Mouse (Mus musculus) CH12.LX (cell line): ENCODE results near the gene St3gal3. TPM values are rescaled to one million over a fixed set of nuclear protein-coding genes. Genes with fewer than 3 reads are reported as not detected.

Experiments
- DNase-seq: peaks from one replicate; pipeline ENCODE4 v3.0.0-alpha.2; 2013; ENCODE audit errors: extremely low read depth
- H3K27ac ChIP-seq: 2 replicates; pipeline ENCODE4 v1.5.1; 2012; ENCODE audit warnings: low read depth, mild to moderate bottlenecking, control low read depth, moderate library complexity; ENCODE audit not compliant: insufficient read depth
- H3K27me3 ChIP-seq: replicated peaks from 2 replicates; pipeline ENCODE3; 2012; ENCODE audit warnings: inconsistent platforms
- H3K36me3 ChIP-seq, 2 experiments: replicated peaks in 1 of 2; 2 replicates each; pipeline versions ENCODE3 to v1.6.1; 2012; ENCODE audit warnings: inconsistent platforms in 1 of 2, low read length in 1 of 2, mild to moderate bottlenecking in 1 of 2, mixed read lengths in 1 of 2, moderate library complexity in 1 of 2; ENCODE audit not compliant: control insufficient read depth in 1 of 2, insufficient read depth in 1 of 2
- H3K4me1 ChIP-seq, 2 experiments: 2 replicates each; pipeline ENCODE4 v1.6.1; 2012; ENCODE audit warnings: inconsistent platforms in 1 of 2, moderate library complexity in 1 of 2; ENCODE audit not compliant: insufficient read depth in 2 of 2, control insufficient read depth in 1 of 2
- H3K4me2 ChIP-seq: 2 replicates; pipeline ENCODE4 v1.6.1; 2012; ENCODE audit warnings: low read depth, mild to moderate bottlenecking, control low read depth; ENCODE audit not compliant: poor library complexity, insufficient read depth, severe bottlenecking
- H3K4me3 ChIP-seq, 3 experiments: fragments of 150-350 bp in 1 of 3; sonication (generic) in 1 of 3; replicated peaks in 1 of 3; 2 replicates each; pipeline versions ENCODE3 to v1.5.1; 2011 to 2012; ENCODE audit warnings: low read depth in 2 of 3, low read length in 2 of 3, mild to moderate bottlenecking in 2 of 3, moderate library complexity in 2 of 3, control low read depth in 1 of 3, improper control_type of control experiment in 1 of 3, inconsistent platforms in 1 of 3, mixed read lengths in 1 of 3; ENCODE audit not compliant: poor library complexity in 1 of 3
- H3K79me2 ChIP-seq: replicated peaks from 2 replicates; pipeline ENCODE4 v1.6.1; 2012; ENCODE audit warnings: mild to moderate bottlenecking, moderate library complexity; ENCODE audit not compliant: control insufficient read depth, poor library complexity, insufficient read depth, severe bottlenecking; ENCODE audit errors: extremely low read depth
- H3K9ac ChIP-seq: 2 replicates; pipeline ENCODE4 v1.6.1; 2012; ENCODE audit warnings: low read depth, mild to moderate bottlenecking, control low read depth, moderate library complexity; ENCODE audit not compliant: insufficient read depth
- H3K9me3 ChIP-seq: replicated peaks from 2 replicates; pipeline ENCODE3; 2012; ENCODE audit warnings: low read length, inconsistent platforms, mixed read lengths
- CHD1 ChIP-seq: IDR thresholded peaks from 2 replicates; pipeline ENCODE4 v1.6.1; 2012; ENCODE audit warnings: low read depth, low read length, improper control_type of control experiment, inconsistent platforms
- CHD2 ChIP-seq: IDR thresholded peaks from 2 replicates; pipeline ENCODE4 v1.6.1; 2011; ENCODE audit warnings: low read length, improper control_type of control experiment
- ELF1 ChIP-seq: IDR thresholded peaks from 2 replicates; pipeline ENCODE4 v1.6.1; 2014; ENCODE audit warnings: low read depth, mild to moderate bottlenecking, inconsistent platforms, low read length, improper control_type of control experiment
- JUN ChIP-seq: IDR thresholded peaks from 2 replicates; pipeline ENCODE4 v1.6.1; 2011; ENCODE audit warnings: low read depth, mild to moderate bottlenecking, low read length, improper control_type of control experiment, moderate library complexity; ENCODE audit not compliant: insufficient read depth
- JUND ChIP-seq: conservative IDR thresholded peaks from 2 replicates; pipeline ENCODE4 v1.6.1; 2011; ENCODE audit warnings: low read depth, low read length, improper control_type of control experiment
- KAT2A ChIP-seq: IDR thresholded peaks from 2 replicates; pipeline ENCODE4 v1.6.1; 2012; ENCODE audit warnings: low read length, improper control_type of control experiment, inconsistent platforms; ENCODE audit not compliant: insufficient replicate concordance
- MAZ ChIP-seq: IDR thresholded peaks from 2 replicates; pipeline ENCODE4 v1.6.1; 2012; ENCODE audit warnings: low read depth, mild to moderate bottlenecking, inconsistent platforms, low read length, improper control_type of control experiment, moderate library complexity
- MXI1 ChIP-seq: IDR thresholded peaks from 2 replicates; pipeline ENCODE4 v1.6.1; 2011; ENCODE audit warnings: mild to moderate bottlenecking, low read depth, low read length, improper control_type of control experiment
- NRF1 ChIP-seq: IDR thresholded peaks from 2 replicates; pipeline ENCODE4 v1.6.1; 2014; ENCODE audit warnings: low read depth, mild to moderate bottlenecking, inconsistent platforms, low read length, improper control_type of control experiment, moderate library complexity
- PAX5 ChIP-seq: IDR thresholded peaks from 2 replicates; pipeline ENCODE4 v1.6.1; 2012; ENCODE audit warnings: low read length, inconsistent platforms, mixed read lengths
- RAD21 ChIP-seq: IDR thresholded peaks from 2 replicates; pipeline ENCODE4 v1.6.1; 2011; ENCODE audit warnings: low read depth, mild to moderate bottlenecking, low read length, improper control_type of control experiment, moderate library complexity
- SIN3A ChIP-seq: IDR thresholded peaks from 2 replicates; pipeline ENCODE4 v1.6.1; 2012; ENCODE audit warnings: low read length, improper control_type of control experiment, inconsistent platforms
- SMC3 ChIP-seq: IDR thresholded peaks from 2 replicates; pipeline ENCODE4 v1.6.1; 2011; ENCODE audit warnings: low read depth, low read length, improper control_type of control experiment
- TBP ChIP-seq: conservative IDR thresholded peaks from 2 replicates; pipeline ENCODE4 v1.6.1; 2011; ENCODE audit warnings: low read depth, low read length, improper control_type of control experiment
- TCF12 ChIP-seq: IDR thresholded peaks from 2 replicates; pipeline ENCODE4 v1.6.1; 2014; ENCODE audit warnings: low read depth, mild to moderate bottlenecking, inconsistent platforms, low read length, improper control_type of control experiment
- UBTF ChIP-seq: IDR thresholded peaks from 2 replicates; pipeline ENCODE4 v1.6.1; 2012; ENCODE audit warnings: low read depth, mild to moderate bottlenecking, inconsistent platforms, low read length, improper control_type of control experiment, moderate library complexity
- USF1 ChIP-seq: IDR thresholded peaks from 2 replicates; pipeline ENCODE4 v1.6.1; 2014; ENCODE audit warnings: low read depth, mild to moderate bottlenecking, inconsistent platforms, low read length, improper control_type of control experiment
- ZC3H11A ChIP-seq: IDR thresholded peaks from 2 replicates; pipeline ENCODE4 v1.6.1; 2012; ENCODE audit warnings: low read depth, mild to moderate bottlenecking, inconsistent platforms, low read length, improper control_type of control experiment
- ZKSCAN1 ChIP-seq: IDR thresholded peaks from 2 replicates; pipeline ENCODE4 v1.6.1; 2012; ENCODE audit warnings: low read depth, inconsistent platforms, low read length, improper control_type of control experiment, borderline replicate concordance
- ZNF384 ChIP-seq: IDR thresholded peaks from 2 replicates; pipeline ENCODE4 v1.6.1; 2012; ENCODE audit warnings: low read depth, low read length, improper control_type of control experiment, inconsistent platforms
- dilution Hi-C: fragments of 300-500 bp; cut with MboI; formaldehyde crosslinking; loops from 2 replicates; pipeline ENCODE4 v1.14.3; 2020; ENCODE audit warnings: low sequenced_read_pairs; ENCODE audit not compliant: extremely low pct_unique_long_range_greater_than_20kb, extremely low pct_ligation_motif_present
- in situ Hi-C: fragments of 300-500 bp; cut with MboI; formaldehyde crosslinking; loops from 3 replicates; pipeline ENCODE4 v1.14.3; 2019; ENCODE audit warnings: low sequenced_read_pairs, low pct_ligation_motif_present, low pct_unique_long_range_greater_than_20kb, mixed read lengths
- polyA plus RNA-seq: library from polyadenylated mRNA; unstranded; fragments of >175 nt; gene quantifications from 2 replicates; pipeline ENCODE4 v1.2.1, GENCODE M21; 2012; ENCODE audit warnings: low read depth; ENCODE audit not compliant: insufficient read length
- total RNA-seq, 2 experiments: library from RNA; depleted of rRNA; stranded (reverse); fragments of 300-350 nt in 1 of 2; fragments of >200 nt in 1 of 2; gene quantifications; 2 replicates each; pipeline ENCODE4 v1.2.3; 2012 to 2014

The St3gal3 gene
- total and polyA plus RNA-seq, 3 experiments, result 7.1 to 10.1 (median 8.2) TPM

DNA sequence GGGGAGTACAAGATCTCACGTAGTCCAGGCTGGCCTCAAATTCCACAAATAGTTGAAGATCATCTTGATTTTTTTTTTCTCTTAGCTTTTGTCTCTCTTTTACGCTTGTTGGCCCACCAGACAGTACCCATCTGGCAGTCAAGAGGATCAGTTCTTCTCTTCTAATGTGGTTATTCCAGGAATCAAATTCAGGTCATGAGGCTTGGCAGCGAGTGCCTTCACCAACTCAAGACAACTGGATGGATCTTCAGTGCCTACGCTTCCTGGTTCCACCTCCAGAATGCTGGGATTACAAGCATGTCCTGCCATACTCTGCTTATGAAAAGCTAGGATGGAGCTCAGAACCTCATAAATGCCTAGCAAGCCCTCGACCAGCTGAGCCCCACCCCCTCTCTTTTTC lies 3.4 kb downstream of the St3gal3 start:
- Histone ChIP-seq H3K36me3 (peaks cover 2 to 13% of the 10 kb centered on the region in 2 experiments), H3K27me3 (no peaks in the 10 kb centered on the region), H3K79me2 (no peaks in the 10 kb centered on the region), H3K9me3 (no peaks in the 10 kb centered on the region), H3K9ac (no peak overlapping the region)
- dilution Hi-C loops, result no loop called here
- no peak for TF ChIP-seq KAT2A
- TF ChIP-seq NRF1, result no peak
- no peak for TF ChIP-seq JUN
- no peak for TF ChIP-seq ZNF384
- no peak for TF ChIP-seq UBTF
- no peak for TF ChIP-seq CHD1
- TF ChIP-seq, all 38 proteins: peak for 0
- Histone ChIP-seq H3K4me1 (peaks cover 0 to 27% of the 10 kb centered on the region in 2 experiments; a peak in 3 of 4 replicates), H3K4me3 (no peak overlapping the region), H3K27ac (no peak overlapping the region), H3K4me2 (no peak overlapping the region)
- no peak for DNase-seq
- in situ Hi-C loops, result no loop called here

DNA sequence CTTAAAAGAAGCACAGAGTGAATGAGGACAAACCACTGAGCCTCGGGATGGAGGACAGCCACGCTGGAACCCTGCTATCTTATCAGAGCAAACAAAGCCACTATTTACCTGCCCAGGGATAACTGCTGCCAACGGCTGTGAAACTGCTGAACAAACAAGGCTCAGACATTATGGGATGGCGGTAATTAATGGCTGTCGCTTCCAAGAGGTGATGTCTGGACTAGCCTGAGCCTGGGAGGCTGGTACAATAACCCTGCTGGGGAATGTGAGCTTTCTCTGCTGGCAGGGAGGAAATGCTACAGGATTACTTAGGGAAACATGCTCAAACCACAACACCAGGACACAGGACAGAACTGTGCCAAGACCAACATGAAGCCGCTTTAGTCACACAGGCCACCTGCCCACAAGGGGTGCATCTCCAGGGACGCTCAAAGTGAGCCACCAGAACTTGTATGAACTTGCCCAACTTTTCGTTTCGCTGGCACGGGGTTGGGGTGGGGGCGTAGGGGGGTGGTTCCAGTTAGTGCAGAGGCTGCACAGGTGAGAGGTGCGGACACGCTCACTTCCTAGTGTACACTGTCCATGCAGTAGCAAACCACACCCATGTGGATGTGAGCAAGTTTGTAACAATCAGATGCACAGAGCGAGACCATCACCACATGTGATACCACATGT lies 11.5 kb downstream of the St3gal3 start:
- Histone ChIP-seq H3K36me3 (peaks cover 0 to 23% of the 10 kb centered on the region in 2 experiments), H3K27ac (no peak overlapping the region), H3K4me3 (peak overlapping the region in 1 of 3 experiments; percentile 42), H3K9me3 (no peaks in the 10 kb centered on the region), H3K27me3 (no peaks in the 10 kb centered on the region), H3K79me2 (no peaks in the 10 kb centered on the region; the same call in 1 of the 2 replicates), H3K4me2 (no peak overlapping the region), H3K9ac (no peak overlapping the region), H3K4me1 (peaks cover 4 to 12% of the 10 kb centered on the region in 2 experiments; a peak in 3 of 4 replicates)
- in situ Hi-C loops, result no loop called here
- no peak for DNase-seq
- dilution Hi-C loops, result no loop called here
- TF ChIP-seq TBP (no peak), CHD1 (no peak), MXI1 (no peak), PAX5 (no peak), SMC3 (no peak), CHD2 (no peak), SIN3A (no peak), JUN (no peak), KAT2A (no peak), ZC3H11A (no peak), MAZ (no peak), USF1 (no peak), TCF12 (no peak), JUND (no peak), ZKSCAN1 (no peak), RAD21 (no peak), ELF1 (no peak), NRF1 (no peak)
- TF ChIP-seq, all 38 proteins: peak for 0
